Mouse (Mus musculus): ENCODE results near the gene Psmg4. TPM values are rescaled to one million over a fixed set of nuclear protein-coding genes. Genes with fewer than 3 reads are reported as not detected.

Psmg4 gene
- total RNA-seq, 2 experiments from 2014 or later: 23.7 to 23.9 TPM

DNA sequence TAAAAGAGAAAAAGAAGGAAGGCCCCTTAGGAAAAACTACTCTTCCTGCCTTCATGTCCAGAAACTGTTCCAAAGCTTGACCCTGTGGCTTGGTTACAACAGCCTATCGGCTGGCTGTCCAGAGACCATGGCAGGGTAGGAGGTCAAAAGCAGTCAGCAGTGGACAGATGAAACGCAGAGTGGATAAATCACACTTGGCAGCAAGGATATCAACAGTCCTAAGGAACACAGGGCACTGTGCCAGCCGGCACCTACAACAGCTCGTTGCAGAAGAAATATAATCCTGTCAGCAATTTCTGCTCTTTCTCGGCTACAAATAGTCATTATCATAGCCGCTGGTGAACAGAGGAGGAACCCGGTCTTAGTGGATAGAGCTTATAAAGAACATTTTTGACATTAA lies 60.2 kb downstream of the Psmg4 start:
- Histone ChIP-seq H3K27ac (peak overlapping the region; percentile 53; the same call in 1 of the 2 replicates), H3K4me3 (no peak overlapping the region)
- DNase-seq (ENCODE audit: low spot score in 2 of 2): no peak
- TF ChIP-seq CTCF (conservative IDR thresholded peaks at IDR 0.05): no peak

GRCm38 (mm10) chr13:34226940-34227339 lies 64.2 kb downstream of the Psmg4 start:
- H3K27ac ChIP-seq: no peak overlapping the region
- DNase-seq (ENCODE audit: low spot score in 2 of 2): no peak
- TF ChIP-seq CTCF (conservative IDR thresholded peaks at IDR 0.05): no peak

More at GRCm38 (mm10) chr13:34226940-34227339, 64.2 kb downstream of the Psmg4 start:
- H3K4me3 ChIP-seq: no peak overlapping the region

Other genes with a start within 250 kb of the Psmg4 start
- 1 to 10 TPM; 7.5 to 9.1 TPM for gene Nqo2, start 198.3 kb upstream of the Psmg4 start, total RNA-seq (2021)
- 1 to 10 TPM; 6.9 to 7.3 TPM for gene Ripk1, start 160.6 kb upstream of the Psmg4 start, total RNA-seq (2021)
- gene Serpinb6a, start 160.2 kb upstream of the Psmg4 start, total RNA-seq (2021): 10 to 100 TPM; 44.5 to 46.0 TPM
- 10 to 100 TPM; 50.8 to 51.9 TPM for gene Bphl, start 125.4 kb upstream of the Psmg4 start, total RNA-seq (2021)
- 1,000 to 10,000 TPM in 1 of 2 experiments, 100 to 1,000 TPM in 1; 962 to 1,047 TPM for gene Tubb2a, start 85.0 kb upstream of the Psmg4 start, total RNA-seq (2021)
- gene Tubb2b, start 32.5 kb upstream of the Psmg4 start, total RNA-seq (2021): 100 to 1,000 TPM; 227 to 233 TPM
- gene Slc22a23, start 182.2 kb downstream of the Psmg4 start, total RNA-seq (2021): 10 to 100 TPM; 31.6 to 34.8 TPM